Mouse (Mus musculus): ENCODE data around the gene Glcci1.

GRCm38 (mm10) chr6:8506631-8507030, 2.8 kb upstream of the Glcci1 start:
- TF ChIP-seq CTCF (IDR thresholded peaks at IDR 0.05; ENCODE audit: borderline replicate concordance, extremely low read depth, insufficient read depth, insufficient read length): no peak
- no peak for TF ChIP-seq POLR2A (IDR thresholded peaks at IDR 0.05; ENCODE audit: borderline replicate concordance, extremely low read depth, insufficient read depth, insufficient read length, poor library complexity, severe bottlenecking)

All from brain, embryonic 14.5 days (tissue).